Mouse (Mus musculus) limb, embryonic 15.5 days (tissue): ENCODE data around the gene Med27. TPM values are rescaled to one million over a fixed set of nuclear protein-coding genes. Genes with fewer than 3 reads are reported as not detected.

Experiments used
- ATAC-seq: fragments of 200-750 bp; cut with Nextera tagmentation; 2 replicates; pipeline ENCODE4 v1.8.0; 2017; ENCODE audit warnings: low read depth, moderate TSS enrichment; ENCODE audit not compliant: insufficient number of reproducible peaks, low FRiP score, low TSS enrichment
- H3K27ac ChIP-seq: fragments of 300-500 bp; sonication (generic); 2 replicates; pipeline ENCODE4 v1.5.1; 2015; ENCODE audit warnings: moderate library complexity, mild to moderate bottlenecking, inconsistent platforms
- H3K27me3 ChIP-seq: fragments of 300-500 bp; sonication (generic); 2 replicates; pipeline ENCODE4 v1.6.1; 2015; ENCODE audit warnings: inconsistent platforms
- H3K36me3 ChIP-seq: fragments of 300-500 bp; sonication (generic); 2 replicates; pipeline ENCODE4 v1.6.1; 2015; ENCODE audit warnings: inconsistent platforms
- H3K4me1 ChIP-seq: fragments of 300-500 bp; sonication (generic); 2 replicates; pipeline ENCODE4 v1.6.1; 2015; ENCODE audit warnings: inconsistent platforms
- H3K4me2 ChIP-seq: fragments of 300-500 bp; sonication (generic); 2 replicates; pipeline ENCODE4 v1.6.1; 2015; ENCODE audit warnings: mild to moderate bottlenecking, inconsistent platforms
- H3K4me3 ChIP-seq: fragments of 300-500 bp; sonication (generic); 2 replicates; pipeline ENCODE4 v1.5.1; 2015; ENCODE audit warnings: mild to moderate bottlenecking, inconsistent platforms
- H3K9ac ChIP-seq: fragments of 300-500 bp; sonication (generic); 2 replicates; pipeline ENCODE4 v1.6.1; 2015; ENCODE audit warnings: inconsistent platforms
- H3K9me3 ChIP-seq: fragments of 300-500 bp; sonication (generic); 2 replicates; pipeline ENCODE4 v1.6.1; 2016; ENCODE audit warnings: inconsistent platforms
- WGBS: fragments of 180-500 bp; shearing (Covaris S2); methylation state at CpG from one replicate; pipeline ENCODE4 v1.1.7; 2015; 5-methylcytosine and 5-hydroxymethylcytosine counted together
- polyA plus RNA-seq: library from polyadenylated mRNA; unstranded; fragments of >200 nt; fragmentation: Nextera tagmentation; extraction: Ambion mirVana; gene quantifications from 2 replicates; pipeline ENCODE4 v1.2.1, GENCODE M21; 2015

The Med27 gene
- polyA plus RNA-seq, 1 experiment from 2014 or later, result 42.6 TPM

- ATAC-seq, result no peak
- no peaks in the 10 kb centered on the region for H3K27me3 ChIP-seq
- H3K4me3 ChIP-seq, result no peak overlapping the region
- H3K4me2 ChIP-seq, result no peak overlapping the region
- H3K9ac ChIP-seq, result no peak overlapping the region
- no peaks in the 10 kb centered on the region for H3K9me3 ChIP-seq
- H3K4me1 ChIP-seq, result no peaks in the 10 kb centered on the region
- no peaks in the 10 kb centered on the region for H3K36me3 ChIP-seq
- H3K27ac ChIP-seq, result no peak overlapping the region
- 81% methylated on average over 1 of the region's 1 CpGs for WGBS
Measured at GRCm38 (mm10) chr2:29401868-29402267, 55.2 kb downstream of the Med27 start.

GRCm38 (mm10) chr2:29402550-29403076 lies 56.0 kb downstream of the Med27 start:
- 83% methylated on average over 3 of the region's 3 CpGs for WGBS
- ATAC-seq, result no peak

GRCm38 (mm10) chr2:29403799-29404530 lies 57.3 kb downstream of the Med27 start:
- 73% methylated on average over 9 of the region's 9 CpGs for WGBS
- ATAC-seq, result no peak
- H3K9ac ChIP-seq, result no peak overlapping the region

More at GRCm38 (mm10) chr2:29402550-29403076, 56.0 kb downstream of the Med27 start:
- Histone ChIP-seq H3K4me1 (no peaks in the 10 kb centered on the region), H3K27me3 (no peaks in the 10 kb centered on the region), H3K36me3 (no peaks in the 10 kb centered on the region), H3K9ac (no peak overlapping the region), H3K4me3 (no peak overlapping the region), H3K4me2 (no peak overlapping the region), H3K9me3 (no peaks in the 10 kb centered on the region), H3K27ac (no peak overlapping the region)

GRCm38 (mm10) chr2:29404931-29405330 lies 58.3 kb downstream of the Med27 start:
- 79% methylated on average over 10 of the region's 10 CpGs for WGBS
- Histone ChIP-seq H3K9me3 (no peaks in the 10 kb centered on the region), H3K4me1 (no peaks in the 10 kb centered on the region), H3K36me3 (no peaks in the 10 kb centered on the region), H3K9ac (no peak overlapping the region), H3K27me3 (no peaks in the 10 kb centered on the region), H3K4me3 (no peak overlapping the region), H3K4me2 (no peak overlapping the region), H3K27ac (no peak overlapping the region)
- ATAC-seq, result no peak

More at GRCm38 (mm10) chr2:29403799-29404530, 57.3 kb downstream of the Med27 start:
- Histone ChIP-seq H3K4me2 (no peak overlapping the region), H3K4me1 (no peaks in the 10 kb centered on the region), H3K27ac (no peak overlapping the region), H3K9me3 (no peaks in the 10 kb centered on the region), H3K27me3 (no peaks in the 10 kb centered on the region), H3K36me3 (no peaks in the 10 kb centered on the region), H3K4me3 (no peak overlapping the region)

- Histone ChIP-seq H3K27me3 (no peaks in the 10 kb centered on the region), H3K27ac (no peak overlapping the region), H3K4me2 (no peak overlapping the region), H3K9ac (no peak overlapping the region), H3K4me3 (no peak overlapping the region), H3K36me3 (no peaks in the 10 kb centered on the region), H3K9me3 (no peaks in the 10 kb centered on the region), H3K4me1 (no peaks in the 10 kb centered on the region)
- WGBS, result 82% methylated on average over 2 of the region's 2 CpGs
- no peak for ATAC-seq
Measured at GRCm38 (mm10) chr2:29405848-29406247, 59.2 kb downstream of the Med27 start.

- 48% methylated on average over 3 of the region's 3 CpGs for WGBS
- Histone ChIP-seq H3K9me3 (no peaks in the 10 kb centered on the region), H3K36me3 (no peaks in the 10 kb centered on the region), H3K27me3 (no peaks in the 10 kb centered on the region), H3K4me1 (peaks cover 2% of the 10 kb centered on the region), H3K9ac (no peak overlapping the region), H3K4me3 (no peak overlapping the region), H3K4me2 (no peak overlapping the region), H3K27ac (no peak overlapping the region)
- ATAC-seq, result no peak
Measured at GRCm38 (mm10) chr2:29407350-29407749, 60.7 kb downstream of the Med27 start.

- WGBS, result 49% methylated on average over 7 of the region's 7 CpGs
- ATAC-seq, result no peak
- no peaks in the 10 kb centered on the region for H3K27me3 ChIP-seq
Measured at GRCm38 (mm10) chr2:29407764-29408163, 61.1 kb downstream of the Med27 start.

GRCm38 (mm10) chr2:29410884-29411283 lies 64.3 kb downstream of the Med27 start:
- Histone ChIP-seq H3K36me3 (no peaks in the 10 kb centered on the region), H3K4me2 (no peak overlapping the region), H3K4me3 (no peak overlapping the region), H3K27ac (no peak overlapping the region), H3K9ac (no peak overlapping the region), H3K27me3 (no peaks in the 10 kb centered on the region), H3K4me1 (peaks cover 13% of the 10 kb centered on the region), H3K9me3 (no peaks in the 10 kb centered on the region)
- ATAC-seq, result no peak
- WGBS, result 82% methylated on average over 7 of the region's 7 CpGs

More at GRCm38 (mm10) chr2:29407764-29408163, 61.1 kb downstream of the Med27 start:
- H3K4me2 ChIP-seq, result no peak overlapping the region
- H3K4me1 ChIP-seq, result peaks cover 6% of the 10 kb centered on the region
- no peak overlapping the region for H3K27ac ChIP-seq
- no peak overlapping the region for H3K4me3 ChIP-seq
- no peaks in the 10 kb centered on the region for H3K9me3 ChIP-seq
- H3K36me3 ChIP-seq, result no peaks in the 10 kb centered on the region
- H3K9ac ChIP-seq, result no peak overlapping the region

GRCm38 (mm10) chr2:29412458-29412857 lies 65.8 kb downstream of the Med27 start:
- ATAC-seq, result no peak
- H3K27me3 ChIP-seq, result no peaks in the 10 kb centered on the region
- H3K27ac ChIP-seq, result no peak overlapping the region
- no peak overlapping the region for H3K9ac ChIP-seq
- H3K9me3 ChIP-seq, result no peaks in the 10 kb centered on the region
- 49% methylated on average over 3 of the region's 3 CpGs for WGBS
- H3K4me3 ChIP-seq, result no peak overlapping the region
- peaks cover 13% of the 10 kb centered on the region for H3K4me1 ChIP-seq
- H3K4me2 ChIP-seq, result no peak overlapping the region
- no peaks in the 10 kb centered on the region for H3K36me3 ChIP-seq

GRCm38 (mm10) chr2:29413259-29413993 lies 66.8 kb downstream of the Med27 start:
- no peak for ATAC-seq

GRCm38 (mm10) chr2:29414852-29415473 lies 68.3 kb downstream of the Med27 start:
- Histone ChIP-seq H3K4me1 (peaks cover 16% of the 10 kb centered on the region), H3K4me3 (no peak overlapping the region), H3K27me3 (no peaks in the 10 kb centered on the region), H3K4me2 (no peak overlapping the region), H3K9ac (no peak overlapping the region), H3K9me3 (no peaks in the 10 kb centered on the region), H3K36me3 (no peaks in the 10 kb centered on the region), H3K27ac (no peak overlapping the region)
- no peak for ATAC-seq
- WGBS, result 82% methylated on average over 7 of the region's 7 CpGs

More at GRCm38 (mm10) chr2:29413259-29413993, 66.8 kb downstream of the Med27 start:
- Histone ChIP-seq H3K4me2 (no peak overlapping the region), H3K9me3 (no peaks in the 10 kb centered on the region), H3K27ac (no peak overlapping the region), H3K36me3 (no peaks in the 10 kb centered on the region), H3K9ac (no peak overlapping the region), H3K27me3 (no peaks in the 10 kb centered on the region), H3K4me3 (no peak overlapping the region), H3K4me1 (peaks cover 13% of the 10 kb centered on the region)
- WGBS, result 56% methylated on average over 13 of the region's 13 CpGs

- H3K9me3 ChIP-seq, result no peaks in the 10 kb centered on the region
- no peak overlapping the region for H3K9ac ChIP-seq
- H3K36me3 ChIP-seq, result no peaks in the 10 kb centered on the region
- no peak for ATAC-seq
- no peak overlapping the region for H3K27ac ChIP-seq
- WGBS, result 61% methylated on average over 6 of the region's 6 CpGs
- H3K4me3 ChIP-seq, result no peak overlapping the region
- H3K4me1 ChIP-seq, result peaks cover 8% of the 10 kb centered on the region; the same call in 1 of the 2 replicates
- no peaks in the 10 kb centered on the region for H3K27me3 ChIP-seq
- H3K4me2 ChIP-seq, result no peak overlapping the region
Measured at GRCm38 (mm10) chr2:29418498-29418897, 71.9 kb downstream of the Med27 start.
